Mouse (Mus musculus) midbrain, postnatal 0 days (tissue): ENCODE measurements at regions not wholly inside any gene's neighbourhood (a gene's known extent, or its start where the extent isn't known, plus 50 kb on each side); places are given as distances from the start of the nearest gene placed in this dataset.

Experiments
- ATAC-seq: fragments of 200-750 bp; cut with Nextera tagmentation; 2 replicates; pipeline ENCODE4 v1.8.0; 2017; ENCODE audit warnings: moderate number of reproducible peaks, mild to moderate bottlenecking, moderate TSS enrichment, moderate library complexity; ENCODE audit not compliant: low FRiP score
- DNase-seq: peaks from one replicate; pipeline ENCODE4 v3.0.0-alpha.2; 2015; ENCODE audit warnings: low spot score
- H3K27ac ChIP-seq: fragments of 300-500 bp; sonication (generic); 2 replicates; pipeline ENCODE4 v1.5.1; 2014; ENCODE audit warnings: low read depth, mild to moderate bottlenecking, low read length, mixed read lengths
- H3K27me3 ChIP-seq: fragments of 300-500 bp; sonication (generic); 2 replicates; pipeline ENCODE4 v1.6.1; 2014; ENCODE audit warnings: low read length, control low read depth, mixed read lengths; ENCODE audit not compliant: insufficient read depth
- H3K36me3 ChIP-seq: fragments of 300-500 bp; sonication (generic); 2 replicates; pipeline ENCODE4 v1.6.1; 2014; ENCODE audit warnings: low read length, control low read depth, mixed read lengths; ENCODE audit not compliant: insufficient read depth
- H3K4me1 ChIP-seq: fragments of 300-500 bp; sonication (generic); 2 replicates; pipeline ENCODE4 v1.6.1; 2014; ENCODE audit warnings: mild to moderate bottlenecking, control low read depth, antibody characterized with exemption, low read length, mixed read lengths; ENCODE audit not compliant: insufficient read depth
- H3K4me2 ChIP-seq: fragments of 300-500 bp; sonication (generic); 2 replicates; pipeline ENCODE4 v1.6.1; 2014; ENCODE audit warnings: low read depth, mild to moderate bottlenecking, low read length, mixed read lengths; ENCODE audit not compliant: poor library complexity, severe bottlenecking
- H3K4me3 ChIP-seq: fragments of 300-500 bp; sonication (generic); 2 replicates; pipeline ENCODE4 v1.5.1; 2014; ENCODE audit warnings: low read depth, mild to moderate bottlenecking, low read length, moderate library complexity
- H3K9ac ChIP-seq: fragments of 300-500 bp; sonication (generic); replicated peaks from 2 replicates; pipeline ENCODE4 v1.6.1; 2014; ENCODE audit warnings: mild to moderate bottlenecking, low read length, moderate library complexity, mixed read lengths; ENCODE audit not compliant: poor library complexity, severe bottlenecking
- H3K9me3 ChIP-seq: fragments of 300-500 bp; sonication (generic); 2 replicates; pipeline ENCODE4 v1.6.1; 2016; ENCODE audit warnings: low read length, control low read depth
- CTCF ChIP-seq: IDR thresholded peaks from 2 replicates; pipeline ENCODE4 v1.5.1; 2016; ENCODE audit warnings: antibody characterized with exemption, mild to moderate bottlenecking
- WGBS: fragments of 180-500 bp; shearing (Covaris S2); extraction: QIAGEN DNeasy Blood & Tissue Kit; methylation state at CpG from one replicate; pipeline ENCODE4 v1.1.7; 2014; 5-methylcytosine and 5-hydroxymethylcytosine counted together

- no peaks in the 10 kb centered on the region for H3K4me1 ChIP-seq
- H3K27ac ChIP-seq, result no peak overlapping the region
- H3K4me3 ChIP-seq, result no peak overlapping the region
- 69% methylated on average over 8 of the region's 8 CpGs for WGBS
- no peak overlapping the region for H3K4me2 ChIP-seq
- H3K9me3 ChIP-seq, result no peaks in the 10 kb centered on the region
- H3K27me3 ChIP-seq, result no peaks in the 10 kb centered on the region
- no peaks in the 10 kb centered on the region for H3K36me3 ChIP-seq
- ATAC-seq (no peak), DNase-seq (no peak)
- TF ChIP-seq CTCF, result no peak
- H3K9ac ChIP-seq, result no peak overlapping the region
These were observed 144.0 kb upstream of the Tmem45b start for GRCm38 (mm10) chr9:31608084-31608870.

GRCm38 (mm10) chr9:31606936-31607335 is 142.7 kb upstream of the Tmem45b start:
- H3K36me3 ChIP-seq, result no peaks in the 10 kb centered on the region
- TF ChIP-seq CTCF, result no peak
- 92% methylated on average over 6 of the region's 6 CpGs for WGBS
- H3K4me1 ChIP-seq, result no peaks in the 10 kb centered on the region
- no peak overlapping the region for H3K9ac ChIP-seq
- no peaks in the 10 kb centered on the region for H3K27me3 ChIP-seq
- no peak overlapping the region for H3K4me3 ChIP-seq
- H3K27ac ChIP-seq, result no peak overlapping the region
- DNase-seq (no peak), ATAC-seq (no peak)
- no peaks in the 10 kb centered on the region for H3K9me3 ChIP-seq
- H3K4me2 ChIP-seq, result no peak overlapping the region

GRCm38 (mm10) chr9:31604497-31605090 is 140.3 kb upstream of the Tmem45b start:
- no peak overlapping the region for H3K9ac ChIP-seq
- H3K4me3 ChIP-seq, result no peak overlapping the region
- H3K9me3 ChIP-seq, result no peaks in the 10 kb centered on the region
- H3K4me1 ChIP-seq, result no peaks in the 10 kb centered on the region
- no peaks in the 10 kb centered on the region for H3K27me3 ChIP-seq
- TF ChIP-seq CTCF, result no peak
- no peak for DNase-seq
- no peak overlapping the region for H3K27ac ChIP-seq
- no peak overlapping the region for H3K4me2 ChIP-seq
- 89% methylated on average over 6 of the region's 6 CpGs for WGBS
- no peaks in the 10 kb centered on the region for H3K36me3 ChIP-seq
- ATAC-seq, result no peak

GRCm38 (mm10) chr9:31602707-31603106 is 138.4 kb upstream of the Tmem45b start:
- no peak overlapping the region for H3K4me3 ChIP-seq
- H3K27me3 ChIP-seq, result no peaks in the 10 kb centered on the region
- H3K36me3 ChIP-seq, result no peaks in the 10 kb centered on the region
- H3K4me2 ChIP-seq, result no peak overlapping the region
- DNase-seq (no peak), ATAC-seq (no peak)
- 90% methylated on average over 4 of the region's 4 CpGs for WGBS
- no peaks in the 10 kb centered on the region for H3K4me1 ChIP-seq
- H3K9ac ChIP-seq, result no peak overlapping the region
- H3K27ac ChIP-seq, result no peak overlapping the region
- H3K9me3 ChIP-seq, result no peaks in the 10 kb centered on the region
- TF ChIP-seq CTCF, result no peak

GRCm38 (mm10) chr9:31595096-31595495 is 130.8 kb upstream of the Tmem45b start:
- Histone ChIP-seq H3K4me2 (no peak overlapping the region), H3K27ac (no peak overlapping the region), H3K9me3 (no peaks in the 10 kb centered on the region), H3K4me1 (no peaks in the 10 kb centered on the region), H3K4me3 (no peak overlapping the region), H3K36me3 (no peaks in the 10 kb centered on the region), H3K9ac (no peak overlapping the region), H3K27me3 (no peaks in the 10 kb centered on the region)
- 63% methylated on average over 7 of the region's 7 CpGs for WGBS
- no peak for DNase-seq
- TF ChIP-seq CTCF, result no peak
- ATAC-seq, result no peak

GRCm38 (mm10) chr9:31587671-31588070 is 123.4 kb upstream of the Tmem45b start:
- ATAC-seq (no peak), DNase-seq (no peak)
- no peak overlapping the region for H3K4me2 ChIP-seq
- H3K27me3 ChIP-seq, result no peaks in the 10 kb centered on the region
- H3K4me1 ChIP-seq, result no peaks in the 10 kb centered on the region
- no peak overlapping the region for H3K4me3 ChIP-seq
- H3K9me3 ChIP-seq, result no peaks in the 10 kb centered on the region
- no peak for TF ChIP-seq CTCF
- H3K9ac ChIP-seq, result no peak overlapping the region
- no peak overlapping the region for H3K27ac ChIP-seq
- H3K36me3 ChIP-seq, result no peaks in the 10 kb centered on the region
